Mouse (Mus musculus) brown adipose tissue, adult 24 weeks (tissue): ENCODE data around the gene Klk1b8. TPM values are rescaled to one million over a fixed set of nuclear protein-coding genes. Genes with fewer than 3 reads are reported as not detected.
"Not testable (repeated sequence)": the region's sequence is repeated elsewhere in the genome, so short reads cannot be mapped to it uniquely, and the experiment has no call there.

Source experiments
- H3K27ac ChIP-seq: fragments of 200-500 bp; replicated peaks from 2 replicates; pipeline ENCODE4 v1.5.1; 2012; ENCODE audit warnings: low read depth, mild to moderate bottlenecking, low read length
- H3K4me1 ChIP-seq: fragments of 200-500 bp; 2 replicates; pipeline ENCODE4 v1.6.1; 2012; ENCODE audit warnings: low read length, mixed read lengths; ENCODE audit not compliant: control insufficient read depth, insufficient read depth, insufficient read length
- H3K4me3 ChIP-seq: fragments of 200-500 bp; 2 replicates; pipeline ENCODE4 v1.5.1; 2012; ENCODE audit warnings: low read depth, mild to moderate bottlenecking, low read length, moderate library complexity; ENCODE audit not compliant: insufficient read depth
- polyA plus RNA-seq: library from polyadenylated mRNA; stranded (reverse); fragments of >200 nt; gene quantifications from 2 replicates; pipeline ENCODE4 v1.2.4, GENCODE M21; 2012; ENCODE audit not compliant: missing spikeins, insufficient read depth, insufficient read length

Gene Klk1b8
- polyA plus RNA-seq: not detected in 2 replicates

DNA sequence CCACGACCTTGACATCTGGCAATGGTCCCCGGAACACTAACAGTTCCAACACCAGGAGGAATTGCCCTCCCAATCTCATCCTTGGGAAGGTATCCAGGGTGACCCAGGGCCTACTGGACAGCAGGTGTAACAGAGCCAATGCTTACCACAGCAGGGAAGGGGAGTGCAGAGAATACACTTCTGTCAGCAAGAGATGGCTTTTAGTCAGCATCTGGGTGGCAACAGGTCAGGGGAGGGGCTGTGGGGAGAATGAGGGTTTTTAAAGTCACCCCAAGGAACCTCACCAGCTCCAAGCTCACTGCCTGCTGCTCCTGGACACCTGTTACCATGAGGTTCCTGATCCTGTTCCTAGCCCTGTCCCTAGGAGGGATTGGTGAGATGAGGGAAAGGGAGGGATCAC, at the start of gene Klk1b8:
Gene Klk1b8 (plus strand): TSS at position 301 of the 400 bp plus-strand sequence.
- no peak within 1 kb of the TSS for H3K27ac ChIP-seq

DNA sequence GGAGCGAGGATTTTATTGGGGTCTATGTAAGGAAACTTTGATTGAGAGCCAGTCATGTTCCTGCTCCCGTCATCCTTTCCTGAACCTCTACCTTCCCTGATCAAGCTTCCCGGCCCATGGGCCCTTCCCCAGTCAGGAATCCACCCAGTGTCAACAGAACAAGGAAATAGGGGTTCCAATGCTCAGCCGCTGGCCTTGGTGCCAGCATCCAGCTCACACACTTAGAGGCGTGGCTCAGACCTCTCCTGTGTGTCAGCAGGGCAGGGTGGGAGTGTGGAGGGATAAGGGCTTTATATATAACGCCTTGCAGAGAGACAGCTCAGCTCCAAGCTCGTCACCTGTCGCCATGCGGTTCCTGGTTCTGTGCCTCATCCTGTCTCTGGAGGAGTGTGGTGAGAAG, 35.6 kb upstream of the Klk1b8 start:
- Histone ChIP-seq H3K4me3 (no peak overlapping the region), H3K27ac (no peak overlapping the region), H3K4me1 (no peaks in the 10 kb centered on the region)

More for the DNA sequence above, at the start of gene Klk1b8:
- no peak within 1 kb of the TSS for H3K4me3 ChIP-seq
- H3K4me1 ChIP-seq: no peaks in the 10 kb centered on the region

DNA sequence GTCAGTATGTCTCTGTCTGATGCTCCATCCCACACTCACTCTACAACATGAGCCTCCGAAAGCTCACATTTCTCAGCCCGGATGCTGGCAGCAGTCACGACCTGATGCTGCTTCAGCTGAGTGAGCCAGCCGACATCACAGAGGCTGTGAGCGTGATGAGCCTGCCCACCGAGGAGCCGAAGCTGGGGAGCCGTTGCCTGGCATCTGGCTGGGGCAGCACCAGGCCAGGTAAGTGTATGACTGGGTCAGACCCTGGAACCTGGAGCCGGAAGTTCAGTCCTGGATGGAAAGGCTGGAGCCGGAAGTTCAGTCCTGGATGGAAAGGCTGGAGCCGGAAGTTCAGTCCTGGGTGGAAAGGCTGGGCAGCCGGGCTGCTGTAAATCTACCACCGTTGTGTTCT, 32.0 kb upstream of the Klk1b8 start:
- Histone ChIP-seq H3K27ac (no peak overlapping the region), H3K4me3 (no peak overlapping the region), H3K4me1 (no peaks in the 10 kb centered on the region)

DNA sequence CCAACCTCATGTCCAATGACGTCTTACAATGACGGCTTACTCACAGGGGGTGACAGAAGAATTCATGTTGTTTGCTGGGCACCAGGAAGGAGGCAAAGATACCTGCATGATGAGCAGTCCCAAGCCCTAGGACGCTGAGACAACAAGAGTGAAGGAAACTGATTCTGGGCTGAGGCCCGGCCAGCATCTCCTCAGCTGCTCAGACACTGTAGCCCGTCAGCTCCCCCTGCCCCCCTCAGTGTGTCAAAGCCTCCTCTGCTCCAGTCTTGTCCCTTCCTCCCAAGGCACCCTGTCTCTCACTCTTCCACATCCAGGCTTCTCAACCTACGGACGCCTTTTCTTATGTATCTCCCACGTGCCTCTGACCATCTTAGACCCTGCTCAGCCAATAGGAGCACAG, 31.6 kb upstream of the Klk1b8 start:
- Histone ChIP-seq H3K27ac (no peak overlapping the region), H3K4me1 (no peaks in the 10 kb centered on the region), H3K4me3 (no peak overlapping the region)

DNA sequence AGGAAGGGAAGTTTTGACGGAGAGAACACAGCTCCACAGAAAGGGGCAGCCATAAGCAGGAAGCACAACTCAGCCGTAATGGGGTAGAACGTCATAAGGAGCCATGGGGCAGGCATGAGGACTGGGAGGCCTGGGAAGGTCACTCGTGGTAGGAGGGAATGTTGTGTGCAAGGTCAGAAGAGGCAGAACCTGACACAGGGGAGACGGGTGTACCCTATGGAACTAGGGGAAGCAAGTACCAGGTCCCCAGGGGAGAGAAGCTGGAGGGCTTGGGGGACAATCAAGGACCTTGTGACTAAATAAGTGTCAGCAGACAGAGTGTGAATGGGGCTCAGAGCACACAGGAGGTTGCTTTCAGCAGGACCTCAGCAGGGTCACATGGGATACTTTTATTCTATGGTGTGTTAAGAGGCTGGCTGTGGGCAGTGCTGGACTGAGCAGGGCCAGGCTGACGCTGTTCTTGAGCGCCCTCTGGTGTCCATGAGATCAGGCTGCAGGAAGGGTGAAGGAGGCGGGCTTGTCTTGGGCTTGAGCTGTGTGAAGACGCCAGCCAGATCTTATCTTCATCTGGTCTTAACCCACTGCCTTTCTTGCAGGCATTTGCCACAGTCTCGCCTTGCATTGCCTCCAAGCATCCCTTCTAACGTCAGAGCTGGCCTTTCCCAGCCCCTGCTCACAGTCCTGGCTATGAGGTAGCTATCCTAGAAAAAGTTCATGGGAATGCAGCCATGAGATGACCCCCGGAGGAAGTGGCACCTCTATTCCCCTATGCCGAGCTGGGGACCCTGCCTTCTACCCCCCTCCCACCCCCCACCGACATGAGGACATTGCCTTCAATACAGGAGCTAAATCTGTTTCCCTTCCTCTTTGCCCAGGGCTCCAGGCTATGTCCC, 30.7 kb upstream of the Klk1b8 start:
- H3K27ac ChIP-seq: no peak overlapping the region
- H3K4me1 ChIP-seq: no peaks in the 10 kb centered on the region

DNA sequence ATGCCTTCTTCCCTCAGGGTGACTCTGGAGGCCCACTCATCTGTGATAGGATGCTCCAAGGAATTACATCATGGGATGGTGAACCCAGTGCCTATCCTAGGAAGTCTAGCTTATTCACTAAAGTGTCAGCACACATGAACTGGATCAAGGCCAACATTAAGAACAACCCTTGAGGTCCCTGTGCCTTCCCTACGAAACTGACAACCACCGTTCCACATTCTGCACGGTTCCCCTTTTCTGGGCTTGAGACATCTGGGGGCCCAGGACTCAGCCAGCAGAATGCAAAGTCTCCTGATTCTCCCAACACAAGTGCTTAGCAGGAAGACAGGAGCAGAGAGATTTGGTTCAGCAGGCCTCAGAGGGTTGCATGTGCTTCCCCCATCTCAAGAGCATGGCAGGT, 29.9 kb upstream of the Klk1b8 start:
- Histone ChIP-seq H3K4me1 (no peaks in the 10 kb centered on the region), H3K4me3 (no peak overlapping the region), H3K27ac (no peak overlapping the region)

More for the DNA sequence above, 30.7 kb upstream of the Klk1b8 start:
- H3K4me3 ChIP-seq: no peak overlapping the region

DNA sequence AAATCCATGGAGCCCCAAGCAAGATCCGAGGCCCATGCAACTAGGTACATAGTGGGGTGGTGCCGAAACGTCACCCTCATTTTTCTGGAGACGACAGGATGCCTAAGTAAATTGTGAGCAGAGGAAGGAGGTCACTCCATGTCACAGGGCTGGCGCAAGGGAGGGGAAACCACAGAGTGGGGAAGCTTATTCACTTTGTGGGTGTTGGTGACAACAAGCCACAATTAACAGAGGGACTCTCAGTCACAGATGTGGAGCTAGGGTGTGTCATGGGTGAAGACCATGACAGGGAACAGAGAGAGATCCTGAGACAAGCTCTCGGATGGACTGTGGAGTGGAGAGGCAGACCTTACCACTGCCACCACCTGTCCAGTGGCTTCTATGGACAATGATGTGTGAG, 29.4 kb upstream of the Klk1b8 start:
- H3K27ac ChIP-seq: no peak overlapping the region
- no peak overlapping the region for H3K4me3 ChIP-seq
- H3K4me1 ChIP-seq: no peaks in the 10 kb centered on the region

DNA sequence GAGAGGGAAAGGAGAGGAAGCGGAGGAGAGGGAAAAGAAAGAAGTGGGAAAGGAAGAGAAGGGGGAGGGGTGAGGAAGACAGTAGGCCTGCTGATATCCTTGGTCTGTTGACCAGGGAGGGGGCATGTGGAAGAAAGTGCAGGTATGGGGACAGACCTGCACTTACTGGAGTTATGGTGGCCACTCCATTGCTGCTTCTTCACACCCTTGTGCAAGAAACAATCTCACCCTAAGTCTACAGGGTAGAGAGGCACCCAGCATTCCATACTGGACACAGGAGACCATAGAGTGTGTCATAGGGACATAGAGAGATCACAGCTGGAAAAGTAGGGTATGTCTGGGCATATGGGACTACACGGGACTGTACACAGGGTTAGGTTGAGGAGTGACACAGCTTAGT, 28.5 kb upstream of the Klk1b8 start:
- H3K4me1 ChIP-seq: no peaks in the 10 kb centered on the region
- no peak overlapping the region for H3K4me3 ChIP-seq
- no peak overlapping the region for H3K27ac ChIP-seq

GRCm38 (mm10) chr7:43925985-43926384, 24.5 kb upstream of the Klk1b8 start:
- Histone ChIP-seq H3K4me3 (no peak overlapping the region), H3K27ac (no peak overlapping the region), H3K4me1 (no peaks in the 10 kb centered on the region)

GRCm38 (mm10) chr7:43928521-43928920, 21.9 kb upstream of the Klk1b8 start:
- no peaks in the 10 kb centered on the region for H3K4me1 ChIP-seq
- no peak overlapping the region for H3K27ac ChIP-seq
- H3K4me3 ChIP-seq: no peak overlapping the region

- no peak overlapping the region for H3K4me3 ChIP-seq
- H3K4me1 ChIP-seq: no peaks in the 10 kb centered on the region
- H3K27ac ChIP-seq: no peak overlapping the region
These were observed 18.1 kb upstream of the Klk1b8 start for GRCm38 (mm10) chr7:43932337-43932736.

GRCm38 (mm10) chr7:43933440-43933839, 17.0 kb upstream of the Klk1b8 start, which contains the start of gene Klk15:
Gene Klk15 (plus strand): TSS chr7:43933740.
- Histone ChIP-seq H3K27ac (no peak within 1 kb of the TSS), H3K4me3 (no peak within 1 kb of the TSS), H3K4me1 (no peaks in the 10 kb centered on the region)

- Histone ChIP-seq H3K27ac (no peak overlapping the region), H3K4me3 (no peak overlapping the region), H3K4me1 (no peaks in the 10 kb centered on the region)
These were observed 15.7 kb upstream of the Klk1b8 start for GRCm38 (mm10) chr7:43934747-43935146.

- H3K27ac ChIP-seq: no peak overlapping the region
- no peak overlapping the region for H3K4me3 ChIP-seq
- no peaks in the 10 kb centered on the region for H3K4me1 ChIP-seq
These were observed 13.9 kb upstream of the Klk1b8 start for GRCm38 (mm10) chr7:43936551-43936950.

GRCm38 (mm10) chr7:43942293-43942692, 8.2 kb upstream of the Klk1b8 start:
- H3K27ac ChIP-seq, H3K4me1 ChIP-seq, H3K4me3 ChIP-seq: not testable (repeated sequence)

- Histone ChIP-seq H3K27ac (no peak overlapping the region), H3K4me3 (no peak overlapping the region), H3K4me1 (no peaks in the 10 kb centered on the region)
These were observed 5.7 kb upstream of the Klk1b8 start for GRCm38 (mm10) chr7:43944727-43945264.
